Mouse (Mus musculus) spleen, adult 18-20 months (tissue): Measurements from ENCODE around the gene Cda.
A peak's percentile ranks its signal among the peaks of the same experiment; 100 is the strongest.

Experiments
- DNase-seq, 2 experiments: peaks; one replicate each; pipeline ENCODE4 v3.0.0; 2022; ENCODE audit warnings: mixed read lengths in 2 of 2

Gene Cda

GRCm38 (mm10) chr4:138367641-138368497, at the start of gene Cda:
Gene Cda (minus strand): TSS chr4:138367992.
- DNase-seq: peak in 1 of 2 experiments; percentile 7

- DNase-seq: no peak
These were observed 48.6 kb upstream of the Cda start for GRCm38 (mm10) chr4:138416414-138416813.

GRCm38 (mm10) chr4:138415991-138416390, 48.2 kb upstream of the Cda start:
- no peak for DNase-seq

GRCm38 (mm10) chr4:138414725-138415124, 46.9 kb upstream of the Cda start:
- DNase-seq: no peak

- DNase-seq: no peak
These were observed 43.8 kb upstream of the Cda start for GRCm38 (mm10) chr4:138411504-138412121.

- no peak for DNase-seq
These were observed 43.2 kb upstream of the Cda start for GRCm38 (mm10) chr4:138411011-138411410.

- no peak for DNase-seq
These were observed 39.8 kb upstream of the Cda start for GRCm38 (mm10) chr4:138407479-138408194.

GRCm38 (mm10) chr4:138404806-138405205, 37.0 kb upstream of the Cda start:
- peak in 1 of 2 experiments; percentile 44 for DNase-seq

- DNase-seq: no peak
These were observed 28.9 kb upstream of the Cda start for GRCm38 (mm10) chr4:138396711-138397110.

GRCm38 (mm10) chr4:138395971-138396645, 28.3 kb upstream of the Cda start, which contains the start of gene Fam43b:
Gene Fam43b (minus strand): TSS chr4:138396528.
- no peak for DNase-seq

GRCm38 (mm10) chr4:138395087-138395970, 27.5 kb upstream of the Cda start:
- DNase-seq: no peak

GRCm38 (mm10) chr4:138393703-138394102, 25.9 kb upstream of the Cda start:
- no peak for DNase-seq

GRCm38 (mm10) chr4:138383789-138384188, 16.0 kb upstream of the Cda start:
- DNase-seq: no peak

- no peak for DNase-seq
These were observed 14.7 kb upstream of the Cda start for GRCm38 (mm10) chr4:138382462-138382861.

GRCm38 (mm10) chr4:138380132-138380689, 12.4 kb upstream of the Cda start:
- DNase-seq: no peak

- peak in 1 of 2 experiments; percentile 21 for DNase-seq
These were observed 11.5 kb upstream of the Cda start for GRCm38 (mm10) chr4:138379091-138379840.

GRCm38 (mm10) chr4:138377526-138377925, 9.7 kb upstream of the Cda start:
- no peak for DNase-seq

- no peak for DNase-seq
These were observed 7.3 kb upstream of the Cda start for GRCm38 (mm10) chr4:138375117-138375516.

- no peak for DNase-seq
These were observed 3.3 kb upstream of the Cda start for GRCm38 (mm10) chr4:138370996-138371516.

GRCm38 (mm10) chr4:138368498-138369260, 887 bp upstream of the Cda start:
- DNase-seq: no peak
